In the genomic region with DNA sequence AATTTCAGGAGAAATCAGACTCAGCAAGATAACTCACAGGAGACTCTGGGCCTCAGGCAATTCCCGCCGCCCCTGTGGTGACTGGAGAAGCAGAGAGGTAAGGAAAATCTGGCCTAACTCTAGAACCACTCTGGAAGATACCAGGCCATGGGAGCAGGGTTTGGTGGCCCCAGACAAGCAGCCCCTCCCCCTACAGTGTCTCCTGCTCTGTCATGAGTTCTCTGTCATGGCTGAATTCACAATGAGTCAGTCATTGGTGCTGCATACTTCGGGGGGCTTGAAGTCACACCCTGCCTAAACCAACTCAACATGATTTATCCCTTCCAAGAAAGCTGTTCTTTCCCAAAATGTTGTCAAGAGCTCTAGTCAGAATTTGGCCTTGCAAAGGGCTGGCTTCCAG, we compare ENCODE assay signal across 11 mouse cellular contexts. TPM values are rescaled to one million over a fixed set of nuclear protein-coding genes. Genes with fewer than 3 reads are reported as not detected.
DNase-seq lines count a peak whose midpoint lies in the region; ATAC-seq lines count a peak whose summit lies in the region.
"Had no signal": no experiment of that assay in that cellular context is flagged by ENCODE, and none has a peak within 500 bp of the region (broad histone marks: within the 10 kb centered on the region; RNA-seq: fewer than 3 reads in every experiment).

No protein-coding gene starts in this region.

- H3K4me2 ChIP-seq in kidney, embryonic 14.5 days (replicated peaks; ENCODE audit: low read depth, low read length): no peak overlapping the region
- H3K4me2 ChIP-seq in limb, embryonic 13.5 days (replicated peaks): no peak overlapping the region

- peaks cover 75% of the 10 kb centered on the region for H3K4me1 ChIP-seq in kidney, embryonic 14.5 days (ENCODE audit: control insufficient read depth, insufficient read depth, low read length)
- H3K4me1 ChIP-seq in limb, embryonic 13.5 days: peaks cover 70% of the 10 kb centered on the region

- peak; percentile 44 for DNase-seq in adrenal gland, postnatal 25 days
- no peak for DNase-seq in adrenal gland, postnatal 10 days
- DNase-seq in kidney, postnatal 14 days: no peak
- DNase-seq in NIH3T3 (ENCODE audit: low read depth): peak; percentile 59
- DNase-seq in retina, embryonic 14.5 days (ENCODE audit: low spot score): no peak
- no peak for DNase-seq in urinary bladder, postnatal 10 days (ENCODE audit: low spot score)
- DNase-seq: right cerebral cortex, postnatal 14 days; thymus, adult 18-20 months had no signal

- no peak for ATAC-seq in kidney, embryonic 14.5 days (ENCODE audit: low FRiP score, low TSS enrichment)
- no peak for ATAC-seq in limb, embryonic 13.5 days (ENCODE audit: low FRiP score, low read depth)

- no peaks in the 10 kb centered on the region for H3K27me3 ChIP-seq in kidney, embryonic 14.5 days (ENCODE audit: control insufficient read depth, insufficient read depth, low read length)
- no peaks in the 10 kb centered on the region for H3K27me3 ChIP-seq in limb, embryonic 13.5 days

- no peaks in the 10 kb centered on the region for H3K9me3 ChIP-seq in kidney, embryonic 14.5 days (ENCODE audit: control insufficient read depth, low read length)
- H3K9me3 ChIP-seq in limb, embryonic 13.5 days: no peaks in the 10 kb centered on the region

- H3K9ac ChIP-seq in kidney, embryonic 14.5 days (ENCODE audit: low read depth, low read length): no peak overlapping the region
- no peak overlapping the region for H3K9ac ChIP-seq in limb, embryonic 13.5 days
- H3K9ac ChIP-seq: liver, embryonic 14.5 days had no signal

- H3K27ac ChIP-seq in kidney, embryonic 14.5 days (ENCODE audit: low read depth, low read length): 0 out of 2 replicates have a peak overlapping the region, but pooled peaks have one; percentile 38
- H3K27ac ChIP-seq in limb, embryonic 13.5 days: peak overlapping the region; percentile 39; the same call in 1 of the 2 replicates
- H3K27ac ChIP-seq: liver, embryonic 14.5 days had no signal

- no peak overlapping the region for H3K4me3 ChIP-seq in kidney, embryonic 14.5 days (ENCODE audit: low read length)
- no peak overlapping the region for H3K4me3 ChIP-seq in limb, embryonic 13.5 days

- no peaks in the 10 kb centered on the region; the same call in 1 of the 2 replicates for H3K36me3 ChIP-seq in kidney, embryonic 14.5 days (ENCODE audit: control insufficient read depth, insufficient read depth, low read length)
- no peaks in the 10 kb centered on the region for H3K36me3 ChIP-seq in limb, embryonic 13.5 days

- 42% methylated on average over 3 of the region's 3 CpGs for WGBS in kidney, embryonic 14.5 days
- 77% methylated on average over 3 of the region's 3 CpGs for WGBS in limb, embryonic 13.5 days

RNA-seq across cellular contexts. Expression of gene Myh9, which starts 18.3 kb away (rescaled TPM):
- total RNA-seq in adrenal gland, postnatal 25 days (2021): 325 and 352 TPM in 2 replicates
- total RNA-seq in adrenal gland, postnatal 10 days (2021): 100 to 1,000 TPM; 222 to 260 TPM
- 43.8 and 72.3 TPM in 2 replicates for polyA plus RNA-seq in kidney, embryonic 14.5 days (2014; fragmentation: Nextera tagmentation; extraction: Ambion mirVana)
- 34.1 and 38.1 TPM in 2 replicates for polyA plus RNA-seq in limb, embryonic 13.5 days (2015; fragmentation: Nextera tagmentation; extraction: Ambion mirVana)

Comparison
In these comparisons a context has a peak if more than half of its experiments do, and no peak if none do; other contexts are left out.
1. DNase-seq: peak in adrenal gland, postnatal 25 days (single experiment) and NIH3T3 (single experiment); none in adrenal gland, postnatal 10 days (single experiment), kidney, postnatal 14 days (single experiment), retina, embryonic 14.5 days (single experiment) and urinary bladder, postnatal 10 days (single experiment).